Mouse (Mus musculus) heart, adult 2 months (tissue): Measurements from ENCODE around the gene Il12a.

ENCODE experiments used
- CTCF ChIP-seq: fragments of 200-600 bp; IDR thresholded peaks from 2 replicates; pipeline ENCODE4 v1.8.1; 2022; ENCODE audit warnings: antibody characterized with exemption, mild to moderate bottlenecking, moderate library complexity
- EP300 ChIP-seq: fragments of 200-500 bp; IDR thresholded peaks from 2 replicates; pipeline ENCODE4 v1.6.1; 2011; ENCODE audit warnings: low read depth, low read length, control low read depth; ENCODE audit not compliant: insufficient read depth
- POLR2A ChIP-seq: fragments of 200-500 bp; IDR thresholded peaks from 2 replicates; pipeline ENCODE4 v1.6.1; 2011; ENCODE audit warnings: mild to moderate bottlenecking, low read depth, low read length, control low read depth; ENCODE audit not compliant: insufficient read depth

GRCm38 (mm10) chr3:68657589-68658245 lies 32.7 kb upstream of the Il12a start:
- TF ChIP-seq EP300 (no peak), CTCF (no peak), POLR2A (no peak)
